Mouse (Mus musculus) Patski (cell line): Measurements from ENCODE around the gene Ebf1. TPM values are rescaled to one million over a fixed set of nuclear protein-coding genes. Genes with fewer than 3 reads are reported as not detected.
A peak's percentile ranks its signal among the peaks of the same experiment; 100 is the strongest.

Experiments
- ATAC-seq: fragments of 100-300 bp; one replicate; pipeline ENCODE4 v1.8.0; 2021
- CTCF ChIA-PET: fragments of 350-600 bp; sonication (Branson Sonifier 250); formaldehyde crosslinking; loops from one replicate; lab custom pipeline; 2022; ENCODE audit warnings: inconsistent platforms; lab: Charles Lee
- POLR2A ChIA-PET: fragments of 350-600 bp; sonication (Branson Sonifier 250); formaldehyde crosslinking; loops from one replicate; lab custom pipeline; 2022; ENCODE audit warnings: antibody characterized with exemption, inconsistent platforms; lab: Charles Lee
- DNase-seq: peaks from one replicate; pipeline ENCODE4 v3.0.0-alpha.2; 2011; ENCODE audit warnings: low read depth, low spot score
- H3K27me3 ChIP-seq: fragments of 371-371 bp; one replicate; pipeline ENCODE4 v1.5.1; 2021
- CTCF ChIP-seq: fragments of 100-300 bp; IDR thresholded peaks from one replicate; pipeline ENCODE4 v1.5.1; 2021
- in situ Hi-C: fragments of 300-500 bp; cut with MboI; formaldehyde crosslinking; loops from 3 replicates; pipeline ENCODE4 v1.11.1; 2018; ENCODE audit warnings: low pct_unique_long_range_greater_than_20kb, mixed read lengths
- polyA plus RNA-seq: library from polyadenylated mRNA; unstranded; gene quantifications from one replicate; pipeline ENCODE4 v1.2.3, GENCODE M21; 2021

Ebf1 gene
- polyA plus RNA-seq, 1 experiment from 2014 or later, result 7.3 TPM

DNA sequence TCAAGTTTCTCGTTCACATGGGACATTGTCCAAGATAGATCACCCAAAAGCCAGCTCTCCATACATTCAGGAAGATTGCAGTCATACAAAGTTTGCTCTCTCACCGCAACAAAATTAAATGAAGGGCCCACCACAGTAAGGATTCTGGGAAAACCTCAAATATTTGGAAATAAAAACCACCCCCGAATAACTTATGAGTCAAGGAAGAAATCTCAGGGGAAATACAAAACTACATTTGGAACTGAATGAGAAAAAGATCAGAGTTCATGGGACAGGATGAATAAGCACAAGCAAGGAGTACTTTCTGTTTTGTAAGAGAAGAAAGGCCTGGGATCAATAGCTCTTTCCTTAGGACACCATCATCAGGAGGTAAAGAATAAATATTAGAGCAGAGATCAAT is 22.3 kb upstream of the Ebf1 start:
- no peak for TF ChIP-seq CTCF
- no peaks in the 10 kb centered on the region for H3K27me3 ChIP-seq
- ChIA-PET POLR2A (interaction anchor here (0.6 kb wide), 1 partner anchor 90 kb away, joined by 3 read pairs; no protein-coding TSS in a partner anchor), CTCF (no interaction called here)
- no peak for DNase-seq
- ATAC-seq, result no peak
- in situ Hi-C loops, result loop anchor here (5.0 to 25.0 kb wide), 3 partner anchors 1068 to 1618 kb away; no protein-coding TSS in a partner anchor

GRCm38 (mm10) chr11:44606881-44607280 is 10.2 kb upstream of the Ebf1 start:
- no peaks in the 10 kb centered on the region for H3K27me3 ChIP-seq
- CTCF ChIA-PET, result interaction anchor here (0.9 kb wide), 1 partner anchor 337 kb away, joined by 3 read pairs; no protein-coding TSS in a partner anchor
- DNase-seq (no peak), ATAC-seq (no peak)
- in situ Hi-C loops, result no loop called here
- no peak for TF ChIP-seq CTCF
- POLR2A ChIA-PET, result interaction anchor here (0.6 kb wide), 1 partner anchor 295 kb away, joined by 3 read pairs; no protein-coding TSS in a partner anchor

DNA sequence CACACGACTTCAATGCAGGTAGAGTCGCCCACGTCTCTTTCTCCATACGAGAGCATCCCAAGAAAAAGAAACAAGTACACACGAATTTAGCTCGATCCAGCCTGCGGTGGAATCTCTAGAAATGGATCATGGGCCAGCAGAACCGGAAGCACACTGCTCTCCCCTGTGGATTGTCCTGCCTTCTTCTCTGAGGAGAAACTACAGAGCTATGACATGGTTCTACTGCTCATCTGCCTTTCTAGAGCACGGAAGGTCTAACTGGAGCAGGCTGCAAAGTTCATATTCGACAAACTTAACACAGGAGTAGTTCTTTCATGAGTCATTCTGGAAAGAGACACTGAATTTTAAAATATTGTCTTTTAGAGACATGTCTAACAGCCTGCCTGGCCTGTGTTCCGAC is 8.5 kb upstream of the Ebf1 start:
- no peak for TF ChIP-seq CTCF
- POLR2A ChIA-PET, result no interaction called here
- DNase-seq, result no peak
- CTCF ChIA-PET, result interaction anchor here (1.2 kb wide), 1 partner anchor 400 kb away, joined by 3 read pairs; no protein-coding TSS in a partner anchor
- no peak for ATAC-seq
- H3K27me3 ChIP-seq, result no peaks in the 10 kb centered on the region
- in situ Hi-C loops, result no loop called here

DNA sequence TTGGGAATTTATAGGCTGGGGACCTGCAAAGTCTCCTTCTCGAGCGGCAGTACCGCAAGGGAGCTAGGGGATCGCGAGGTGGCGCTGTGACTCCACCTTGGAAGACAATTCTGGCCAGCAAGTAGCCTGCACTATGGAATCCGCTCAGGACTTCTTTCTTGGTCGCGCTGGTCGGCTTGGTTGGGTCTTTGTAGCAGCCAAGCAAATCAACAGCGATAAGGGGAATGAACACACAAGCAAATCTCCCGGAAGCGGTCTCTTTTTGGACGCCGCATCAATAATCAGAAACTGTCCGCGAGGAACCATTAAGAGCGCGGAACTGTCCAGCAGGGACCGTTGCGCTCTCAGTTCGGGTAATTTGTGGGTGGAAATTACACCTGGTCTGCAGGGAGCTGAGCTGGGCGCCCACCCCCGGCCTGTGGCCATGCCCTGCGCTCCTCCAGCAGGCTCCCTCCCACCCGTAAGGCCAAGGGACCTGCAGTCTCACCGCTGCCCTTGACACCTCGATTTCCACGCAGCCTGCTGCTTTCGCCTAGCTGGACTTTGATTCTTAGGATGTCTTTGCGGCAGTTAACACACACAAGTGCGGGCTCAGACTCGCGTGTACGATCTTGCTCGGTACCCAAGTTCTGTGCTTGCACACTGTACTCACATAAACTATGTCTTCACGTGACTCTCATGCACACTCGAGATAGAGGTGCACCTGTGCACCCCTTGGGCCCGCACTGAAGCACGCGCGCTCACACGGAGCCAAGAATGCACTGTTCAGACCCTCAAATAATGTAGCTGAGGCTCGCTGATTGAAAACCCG is 5.9 kb upstream of the Ebf1 start:
- DNase-seq (peak; percentile 34), ATAC-seq (peak; percentile 90)
- CTCF ChIA-PET, result interaction anchor here (0.9 to 2.2 kb wide), 12 partner anchors 12 to 1269 kb away, joined by 3 to 14 read pairs (median 4); no protein-coding TSS in a partner anchor
- TF ChIP-seq CTCF, result peak; percentile 98
- in situ Hi-C loops, result loop anchor here (10.0 kb wide), 2 partner anchors 664 to 1034 kb away; no protein-coding TSS in a partner anchor
- no peaks in the 10 kb centered on the region for H3K27me3 ChIP-seq
- POLR2A ChIA-PET, result no interaction called here

GRCm38 (mm10) chr11:44612156-44612555 is 5.0 kb upstream of the Ebf1 start:
- DNase-seq, result no peak
- no peaks in the 10 kb centered on the region for H3K27me3 ChIP-seq
- in situ Hi-C loops, result loop anchor here (10.0 kb wide), 2 partner anchors 663 to 1033 kb away; no protein-coding TSS in a partner anchor
- ChIA-PET POLR2A (interaction anchor here (0.6 to 1.1 kb wide), 3 partner anchors 360 to 1126 kb away, joined by 3 to 8 read pairs (median 8); no protein-coding TSS in a partner anchor), CTCF (interaction anchor here (0.9 to 2.2 kb wide), 7 partner anchors 11 to 1125 kb away, joined by 3 to 14 read pairs (median 4); no protein-coding TSS in a partner anchor)
- ATAC-seq, result no peak
- TF ChIP-seq CTCF, result no peak

DNA sequence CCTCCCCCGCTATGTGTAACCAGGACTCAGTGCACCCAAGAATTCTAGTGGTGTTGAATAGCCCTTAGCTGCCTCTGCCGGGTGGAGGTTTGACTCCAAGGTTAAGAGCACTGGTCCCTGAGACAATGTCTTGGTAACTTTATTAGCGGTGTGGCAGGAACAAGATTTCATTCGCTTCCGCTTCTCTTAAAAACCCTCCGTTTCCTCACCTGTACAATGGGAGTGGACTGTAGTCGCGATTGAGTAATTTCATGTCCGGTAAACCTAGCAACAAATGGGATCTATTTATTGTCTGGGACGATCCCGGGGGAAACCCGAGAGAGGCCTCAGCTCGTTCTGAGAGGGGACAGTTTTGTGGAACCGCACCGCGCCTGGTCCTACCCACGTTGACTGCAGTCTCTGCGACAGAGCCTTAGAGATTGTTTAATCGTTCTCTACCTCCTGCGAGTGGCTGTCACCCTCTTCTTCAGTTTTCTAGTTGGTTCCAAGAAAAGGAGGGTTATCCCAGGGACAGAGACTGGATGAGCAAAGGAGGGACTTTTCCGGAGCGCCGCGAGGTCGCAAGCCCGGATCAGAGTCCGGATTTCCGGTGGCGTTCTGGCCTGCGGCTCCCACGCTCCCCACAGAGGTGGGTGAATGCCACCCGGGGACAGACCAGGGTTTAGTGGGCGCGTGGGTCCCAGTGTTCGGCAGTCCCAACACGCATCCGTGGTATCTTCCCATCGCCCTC is 4.3 kb upstream of the Ebf1 start:
- no peak for DNase-seq
- no peak for TF ChIP-seq CTCF
- no peak for ATAC-seq
- ChIA-PET POLR2A (interaction anchor here (1.1 kb wide), 1 partner anchor 359 kb away, joined by 8 read pairs; no protein-coding TSS in a partner anchor), CTCF (interaction anchor here (1.4 to 2.2 kb wide), 3 partner anchors 279 to 1124 kb away, joined by 4 to 8 read pairs (median 4); no protein-coding TSS in a partner anchor)
- H3K27me3 ChIP-seq, result no peaks in the 10 kb centered on the region
- in situ Hi-C loops, result loop anchor here (10.0 kb wide), 2 partner anchors 662 to 1032 kb away; no protein-coding TSS in a partner anchor

- TF ChIP-seq CTCF, result no peak
Measured at GRCm38 (mm10) chr11:44613411-44614180, 3.5 kb upstream of the Ebf1 start.

DNA sequence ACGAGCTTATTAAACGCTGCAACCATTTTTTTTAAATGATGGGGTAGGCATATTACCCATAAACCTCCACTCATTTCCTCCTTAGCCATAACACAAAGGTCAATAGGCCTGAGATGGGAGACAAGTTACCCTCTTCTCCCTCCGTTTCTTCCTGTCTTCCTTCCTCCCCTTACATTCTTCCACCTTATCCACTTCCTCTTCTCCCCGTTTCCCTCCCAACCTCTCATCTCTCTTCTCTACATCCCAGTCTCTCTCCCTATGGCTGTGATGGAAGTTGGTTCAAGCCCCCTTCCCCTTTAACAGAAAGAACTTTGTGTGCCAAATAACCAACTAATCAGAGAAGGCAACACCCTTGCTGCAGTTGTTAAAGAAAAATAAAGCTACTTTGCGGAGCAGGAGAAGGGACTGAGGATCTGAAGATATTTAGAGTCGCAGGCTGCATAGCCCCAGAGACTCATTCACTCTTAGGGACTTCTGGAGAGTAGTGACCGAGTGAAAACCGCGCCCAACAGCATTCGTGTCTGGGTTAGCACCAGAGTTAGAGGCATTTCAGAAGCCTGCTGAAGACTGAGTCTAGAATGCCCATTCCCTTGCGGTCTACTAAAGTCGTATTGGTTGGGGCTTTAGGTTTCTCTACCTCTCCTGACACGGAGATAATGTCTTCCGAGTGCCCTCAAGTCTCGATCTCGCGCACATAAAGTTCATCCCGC is 884 bp upstream of the Ebf1 start:
- H3K27me3 ChIP-seq, result no peaks in the 10 kb centered on the region
- CTCF ChIA-PET, result interaction anchor here (0.9 to 1.5 kb wide), 3 partner anchors 388 to 395 kb away, joined by 3 to 4 read pairs (median 3); no protein-coding TSS in a partner anchor
- POLR2A ChIA-PET, result no interaction called here
- no peak for ATAC-seq
- in situ Hi-C loops, result loop anchor here (5.0 to 10.0 kb wide), 4 partner anchors 396 to 1029 kb away; no protein-coding TSS in a partner anchor
- TF ChIP-seq CTCF, result no peak
- DNase-seq, result no peak

More at GRCm38 (mm10) chr11:44613411-44614180, 3.5 kb upstream of the Ebf1 start:
- ChIA-PET POLR2A (no interaction called here), CTCF (no interaction called here)
- ATAC-seq, result no peak
- in situ Hi-C loops, result loop anchor here (10.0 kb wide), 2 partner anchors 661 to 1031 kb away; no protein-coding TSS in a partner anchor
- DNase-seq, result no peak
- no peaks in the 10 kb centered on the region for H3K27me3 ChIP-seq
